Mouse (Mus musculus): ENCODE measurements around the gene Rnf13.
A peak's percentile ranks its signal among the peaks of the same experiment; 100 is the strongest.
"Not testable (repeated sequence)": the region's sequence is repeated elsewhere in the genome, so short reads cannot be mapped to it uniquely, and the experiment has no call there.

The Rnf13 gene

DNA sequence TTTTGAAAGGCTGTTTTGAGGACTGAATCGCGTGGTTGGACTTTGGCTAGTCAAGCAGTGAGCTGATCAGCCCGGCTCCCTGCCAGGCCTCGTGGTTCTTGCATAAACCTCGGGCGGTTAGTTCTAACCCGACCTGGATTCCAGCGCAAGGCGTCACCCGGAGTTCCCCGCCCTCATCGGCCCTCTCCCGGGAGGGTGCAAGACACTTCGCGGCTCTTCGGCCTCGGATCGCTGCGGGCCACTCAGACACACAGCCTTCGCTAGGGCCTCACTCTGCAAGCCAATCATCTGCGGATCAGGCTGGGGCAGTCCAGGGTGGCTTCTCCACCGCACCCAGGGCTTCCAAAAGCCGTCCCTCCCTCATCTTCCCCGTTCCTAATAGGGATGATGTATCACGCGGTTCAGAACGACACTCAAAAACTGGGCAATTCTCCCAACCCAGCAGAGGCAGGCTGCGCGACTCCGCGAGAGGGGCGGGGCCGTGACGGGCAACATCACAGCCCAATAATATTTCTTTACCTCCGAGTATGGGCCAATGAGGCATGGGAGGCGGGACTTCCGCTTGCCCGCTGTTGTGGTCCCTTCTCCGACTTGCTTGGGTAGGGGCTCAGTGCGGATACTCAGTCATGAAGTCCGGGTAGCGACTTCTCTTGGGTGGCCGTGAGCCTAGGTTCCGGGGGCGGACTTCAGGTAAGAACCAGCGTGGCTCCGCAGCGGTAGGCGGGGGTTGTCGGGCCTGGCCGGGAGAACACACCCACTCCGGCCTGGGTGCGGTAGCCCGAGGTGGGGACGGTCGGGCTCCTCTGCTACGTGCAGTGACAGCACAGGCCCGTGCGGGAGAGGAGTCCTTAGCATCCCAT, at the start of gene Rnf13:
Rnf13 (plus strand) TSS at position 552 of the 860 bp plus-strand sequence.
- peak; percentile 97 for DNase-seq (ENCODE audit: low spot score)

DNA sequence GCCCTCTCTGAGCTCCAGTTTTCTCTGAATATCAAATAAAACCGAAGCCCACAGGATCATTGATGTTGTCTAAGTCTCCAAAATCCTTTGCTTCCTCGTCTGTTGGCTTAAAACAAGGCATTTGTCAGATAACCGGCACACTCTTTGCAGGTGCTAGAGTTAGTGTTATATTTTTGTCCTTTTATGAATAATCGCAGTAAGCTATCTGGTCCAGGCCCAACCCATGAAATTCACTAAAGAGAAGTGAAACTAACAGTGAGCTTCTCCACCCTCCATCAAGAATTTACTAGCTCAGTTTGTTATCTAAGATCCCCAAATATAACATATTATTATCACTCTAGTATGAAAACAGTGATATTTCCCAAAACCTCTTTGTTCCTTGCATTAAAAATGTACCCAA, 44.1 kb upstream of the Rnf13 start:
- DNase-seq (ENCODE audit: low spot score): no peak

DNA sequence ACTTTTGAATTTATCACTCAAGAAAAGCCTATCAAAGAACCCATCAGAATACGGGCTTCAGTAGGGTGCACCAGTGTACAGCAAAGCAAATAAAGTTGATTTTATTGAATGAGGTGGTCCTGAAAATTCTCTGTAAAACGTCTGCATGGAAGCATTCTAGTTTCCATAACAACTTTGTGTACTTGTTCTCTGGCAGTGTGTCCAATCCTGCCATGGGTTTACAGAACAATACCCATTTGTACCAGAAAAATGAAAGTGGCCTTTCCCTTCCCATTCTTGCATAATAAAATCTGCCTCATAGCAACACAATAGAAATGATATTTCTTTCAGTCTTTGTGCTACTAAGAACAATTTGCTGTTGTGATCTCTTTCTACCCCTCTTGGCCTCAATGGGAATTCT, 43.1 kb upstream of the Rnf13 start, which contains the start of gene Ankub1:
Ankub1 (minus strand) TSS at position 81 of the 400 bp plus-strand sequence.
- DNase-seq (ENCODE audit: low spot score): no peak

- DNase-seq (ENCODE audit: low spot score): no peak
Measured at GRCm38 (mm10) chr3:57696249-57696648, 39.6 kb upstream of the Rnf13 start.

- DNase-seq (ENCODE audit: low spot score): no peak
Measured at GRCm38 (mm10) chr3:57696779-57697178, 39.1 kb upstream of the Rnf13 start.

- DNase-seq (ENCODE audit: low spot score): no peak
Measured at GRCm38 (mm10) chr3:57714151-57714550, 21.7 kb upstream of the Rnf13 start.

GRCm38 (mm10) chr3:57732206-57732915, 3.5 kb upstream of the Rnf13 start:
- DNase-seq (ENCODE audit: low spot score): no peak

- peak; percentile 18 for DNase-seq (ENCODE audit: low spot score)
Measured at GRCm38 (mm10) chr3:57736419-57737095, 695 bp downstream of the Rnf13 start.

DNA sequence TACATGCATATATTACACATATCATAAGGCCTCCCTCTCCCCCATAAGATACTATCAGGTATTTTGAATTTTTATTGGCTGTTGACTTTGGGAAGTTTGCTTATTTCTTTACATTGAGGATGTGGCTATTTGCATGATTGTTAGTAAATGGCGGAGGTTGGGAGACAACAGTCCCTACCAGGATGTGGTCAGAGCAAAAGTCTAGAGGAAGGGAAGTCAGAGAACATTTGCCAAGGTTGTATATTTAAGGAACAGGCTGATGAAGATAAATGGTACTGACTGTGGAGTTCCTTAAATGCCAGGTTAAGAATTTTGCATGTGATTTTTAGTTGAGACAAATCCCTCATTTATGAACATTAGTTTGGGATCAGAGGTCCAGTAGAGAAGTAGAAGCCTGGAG, 4.0 kb downstream of the Rnf13 start:
- no peak for DNase-seq (ENCODE audit: low spot score)

- DNase-seq (ENCODE audit: low spot score): no peak
Measured at GRCm38 (mm10) chr3:57748576-57749267, 12.9 kb downstream of the Rnf13 start.

GRCm38 (mm10) chr3:57776915-57777314, 41.1 kb downstream of the Rnf13 start:
- no peak for DNase-seq (ENCODE audit: low spot score)

DNA sequence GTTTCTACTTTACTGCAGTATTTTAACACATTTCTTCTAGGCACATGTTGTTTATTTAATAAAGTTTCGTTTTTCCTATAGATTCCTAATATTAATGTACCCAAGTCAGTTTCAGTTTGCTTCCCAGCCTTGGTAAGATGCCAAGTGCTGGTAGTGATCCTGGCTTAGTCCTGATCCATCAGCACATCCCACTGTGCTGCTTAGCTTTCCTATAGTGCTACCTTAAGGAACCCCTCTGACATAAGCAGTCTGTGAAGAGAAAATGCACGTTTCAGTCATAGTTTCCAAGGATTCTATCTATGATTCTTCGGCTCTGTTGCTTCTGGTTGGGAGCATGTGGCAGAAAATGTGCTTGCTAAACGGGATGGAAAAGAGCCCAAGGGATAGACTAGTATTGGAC, 52.6 kb downstream of the Rnf13 start:
- DNase-seq (ENCODE audit: low spot score): no peak

- no peak for DNase-seq (ENCODE audit: low spot score)
Measured at GRCm38 (mm10) chr3:57789005-57789962, 53.4 kb downstream of the Rnf13 start.

- no peak for DNase-seq (ENCODE audit: low spot score)
Measured at GRCm38 (mm10) chr3:57791104-57791503, 55.2 kb downstream of the Rnf13 start.

DNA sequence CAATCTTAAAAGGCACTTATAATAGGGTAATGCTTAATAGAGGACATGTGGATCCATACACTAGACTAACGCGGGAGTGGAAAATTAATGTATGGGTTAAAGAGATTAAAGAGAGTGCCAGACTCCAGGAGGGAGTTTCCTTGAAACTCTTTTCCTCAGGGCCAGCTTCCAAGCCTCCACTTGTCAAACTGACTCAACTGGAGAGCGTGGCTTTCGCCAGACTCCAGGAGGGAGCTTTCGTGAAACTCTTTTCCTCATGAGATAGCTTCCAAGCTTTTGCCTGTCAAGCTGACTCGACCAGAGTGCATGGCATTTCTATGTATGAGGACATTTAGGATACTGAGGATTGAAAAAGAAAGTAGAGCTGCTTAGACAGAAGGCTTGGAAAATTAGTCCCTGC, 59.2 kb downstream of the Rnf13 start:
- DNase-seq (ENCODE audit: low spot score): not testable (repeated sequence)

DNA sequence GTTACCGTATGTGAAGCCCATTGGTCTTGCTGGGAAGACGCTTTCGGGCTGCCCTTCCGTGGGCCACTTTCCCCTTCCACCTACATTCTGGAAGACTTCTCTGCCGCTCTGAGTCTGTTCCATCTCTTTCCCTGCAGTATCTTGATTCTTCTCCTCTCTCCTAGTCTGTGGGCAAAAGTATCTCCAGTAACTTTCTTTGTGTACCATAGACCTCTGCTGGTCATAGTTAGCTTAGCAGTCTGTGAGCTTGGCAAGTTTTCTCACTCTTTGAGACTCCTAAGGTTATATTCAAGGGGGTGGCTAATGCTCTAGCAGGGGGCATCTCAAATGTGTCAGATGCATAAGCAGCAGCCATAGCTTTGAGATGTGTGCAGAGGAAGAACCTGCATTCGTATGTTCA, 79.6 kb downstream of the Rnf13 start:
- DNase-seq (ENCODE audit: low spot score): peak; percentile 23

DNA sequence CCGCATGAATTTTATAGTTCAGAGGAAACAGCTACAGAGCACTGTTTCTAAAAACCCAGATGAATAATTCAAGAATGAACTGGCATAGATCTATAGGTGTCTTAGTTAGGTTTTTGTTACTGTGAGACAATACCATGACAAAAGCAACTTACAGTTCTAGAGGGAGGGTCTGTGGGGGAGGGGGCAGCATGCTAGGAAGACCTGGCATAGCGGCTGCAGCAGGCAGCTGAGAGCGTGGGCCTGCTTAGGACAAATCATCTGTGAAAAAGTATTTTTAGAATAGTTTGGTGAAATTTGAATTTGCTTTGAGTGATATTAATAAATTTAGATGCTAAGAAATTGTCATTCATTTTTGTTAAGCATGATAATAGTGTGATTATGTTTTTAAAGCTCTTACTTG, 90.0 kb downstream of the Rnf13 start:
- DNase-seq (ENCODE audit: low spot score): no peak

DNA sequence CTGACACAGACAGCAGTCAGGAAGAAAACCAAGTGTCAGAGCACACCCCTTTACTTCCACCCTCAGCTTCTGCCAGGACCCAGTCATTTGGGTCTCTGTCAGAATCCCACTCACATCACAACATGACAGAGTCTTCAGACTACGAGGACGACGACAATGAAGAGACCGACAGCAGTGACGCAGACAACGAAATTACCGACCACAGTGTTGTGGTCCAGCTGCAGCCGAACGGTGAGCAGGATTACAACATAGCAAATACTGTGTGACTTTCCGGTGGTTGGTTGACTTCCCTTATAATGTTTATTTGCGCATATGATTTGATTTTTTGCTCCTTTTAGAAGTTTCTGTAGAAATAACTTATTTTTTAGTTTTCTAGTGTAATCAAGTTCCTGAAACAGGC, 97.7 kb downstream of the Rnf13 start:
- DNase-seq (ENCODE audit: low spot score): no peak

- DNase-seq (ENCODE audit: low spot score): no peak
Measured at GRCm38 (mm10) chr3:57836911-57837310, 101.0 kb downstream of the Rnf13 start.

GRCm38 (mm10) chr3:57843775-57844174, 107.9 kb downstream of the Rnf13 start:
- DNase-seq (ENCODE audit: low spot score): no peak
